Mouse (Mus musculus) hindbrain, embryonic 13.5 days (tissue): ENCODE data around the gene Cyren. TPM values are rescaled to one million over a fixed set of nuclear protein-coding genes. Genes with fewer than 3 reads are reported as not detected.

Experiments used
- ATAC-seq: fragments of 200-750 bp; cut with Nextera tagmentation; 2 replicates; pipeline ENCODE4 v1.8.0; 2017; ENCODE audit warnings: moderate TSS enrichment; ENCODE audit not compliant: low FRiP score
- H3K27ac ChIP-seq: fragments of 300-500 bp; sonication (generic); 2 replicates; pipeline ENCODE4 v1.5.1; 2015; ENCODE audit warnings: inconsistent platforms, mild to moderate bottlenecking, moderate library complexity
- H3K27me3 ChIP-seq: fragments of 300-500 bp; sonication (generic); 2 replicates; pipeline ENCODE4 v1.6.1; 2015; ENCODE audit warnings: mild to moderate bottlenecking, inconsistent platforms
- H3K36me3 ChIP-seq: fragments of 300-500 bp; sonication (generic); 2 replicates; pipeline ENCODE4 v1.6.1; 2015; ENCODE audit warnings: mild to moderate bottlenecking, inconsistent platforms
- H3K4me1 ChIP-seq: fragments of 300-500 bp; sonication (generic); replicated peaks from 2 replicates; pipeline ENCODE4 v1.6.1; 2015; ENCODE audit warnings: inconsistent platforms
- H3K4me2 ChIP-seq: fragments of 300-500 bp; sonication (generic); 2 replicates; pipeline ENCODE4 v1.6.1; 2015; ENCODE audit warnings: inconsistent platforms, mild to moderate bottlenecking, moderate library complexity
- H3K4me3 ChIP-seq: fragments of 300-500 bp; sonication (generic); 2 replicates; pipeline ENCODE4 v1.5.1; 2015; ENCODE audit warnings: mild to moderate bottlenecking, inconsistent platforms
- H3K9ac ChIP-seq: fragments of 300-500 bp; sonication (generic); 2 replicates; pipeline ENCODE4 v1.6.1; 2015; ENCODE audit warnings: mild to moderate bottlenecking, inconsistent platforms
- H3K9me3 ChIP-seq: fragments of 300-500 bp; sonication (generic); 2 replicates; pipeline ENCODE4 v1.6.1; 2016; ENCODE audit warnings: inconsistent platforms
- WGBS: fragments of 180-500 bp; shearing (Covaris S2); methylation state at CpG from one replicate; pipeline ENCODE4 v1.1.7; 2015; 5-methylcytosine and 5-hydroxymethylcytosine counted together
- polyA plus RNA-seq: library from polyadenylated mRNA; unstranded; fragments of >200 nt; fragmentation: Nextera tagmentation; extraction: Ambion mirVana; gene quantifications from 2 replicates; pipeline ENCODE4 v1.2.1, GENCODE M21; 2015

Cyren gene
- 10.1 and 11.2 TPM in 2 replicates for polyA plus RNA-seq

DNA sequence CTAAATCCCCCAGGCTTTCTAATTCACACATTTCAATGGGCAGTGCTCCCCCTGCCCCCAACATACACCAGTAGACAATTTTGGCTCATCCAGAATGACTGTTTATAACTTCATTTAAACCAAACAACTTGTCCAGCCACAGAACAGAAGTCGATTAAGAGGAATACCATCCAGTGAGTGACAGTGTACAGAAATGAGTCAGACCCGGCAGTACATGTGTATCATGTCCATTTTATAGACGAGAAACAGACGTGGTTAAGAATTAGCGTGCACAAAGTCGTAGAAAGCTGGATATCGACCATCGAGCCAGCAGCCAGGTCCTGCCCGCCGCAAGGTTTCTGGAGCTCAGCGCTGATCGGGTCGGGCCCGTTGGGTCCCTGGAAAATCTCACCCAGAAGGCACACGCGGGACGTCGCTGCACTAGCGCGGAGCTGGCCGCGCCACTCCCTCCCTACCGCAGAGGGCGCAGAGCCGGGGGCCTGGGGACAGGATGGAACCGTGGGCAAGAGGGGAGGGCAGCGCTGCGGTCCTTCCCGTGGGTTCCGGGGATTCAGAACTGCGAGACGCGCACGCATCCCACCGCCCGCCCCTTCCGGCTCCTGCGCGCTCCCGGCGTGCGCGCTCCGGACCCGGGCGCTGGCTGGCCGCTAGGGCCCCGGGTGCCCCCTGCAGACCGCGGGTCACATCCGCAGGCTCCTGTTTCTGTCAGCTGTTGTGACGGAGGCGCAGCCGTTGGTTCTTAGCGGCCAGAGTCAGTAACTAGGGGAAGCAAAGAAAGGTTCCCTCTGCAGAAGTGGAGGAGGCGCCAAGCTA is at the start of gene Cyren:
Cyren (minus strand) TSS at position 552 of the 813 bp plus-strand sequence.
- H3K4me3 ChIP-seq = peak within 1 kb of the TSS; percentile 60
- peak within 1 kb of the TSS; percentile 90 for H3K27ac ChIP-seq
- H3K4me2 ChIP-seq = peak within 1 kb of the TSS; percentile 71
- peak within 1 kb of the TSS; percentile 83 for H3K9ac ChIP-seq
- peaks cover 29% of the 10 kb centered on the region for H3K4me1 ChIP-seq
- WGBS = under 1% methylated on average over 54 of the region's 56 CpGs
- peak; percentile 92 for ATAC-seq
- no peaks in the 10 kb centered on the region for H3K9me3 ChIP-seq
- H3K36me3 ChIP-seq = peaks cover 21% of the 10 kb centered on the region
- H3K27me3 ChIP-seq = no peaks in the 10 kb centered on the region

DNA sequence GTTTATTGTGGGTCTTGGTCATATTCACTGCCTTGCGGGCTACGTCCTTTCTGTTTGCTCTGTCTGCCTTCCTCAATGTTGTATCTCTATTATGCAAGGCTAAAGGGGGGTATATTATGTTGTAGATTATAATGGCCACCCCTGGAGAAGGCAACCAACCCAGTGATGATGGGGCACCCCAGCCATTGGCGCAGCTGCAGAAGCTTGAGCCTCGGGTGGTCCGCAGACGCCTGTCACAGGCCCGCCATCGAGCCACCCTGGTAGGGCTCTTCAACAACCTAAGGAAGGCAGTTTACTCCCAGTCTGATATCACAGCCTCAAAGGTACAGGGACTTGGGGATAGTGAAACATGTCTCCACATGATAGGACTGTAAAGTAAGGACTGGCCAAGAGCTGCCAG is 49.7 kb upstream of the Cyren start:
- Histone ChIP-seq H3K9me3 (no peaks in the 10 kb centered on the region), H3K27ac (no peak overlapping the region), H3K36me3 (no peaks in the 10 kb centered on the region), H3K9ac (no peak overlapping the region), H3K4me2 (no peak overlapping the region), H3K4me1 (no peaks in the 10 kb centered on the region), H3K4me3 (no peak overlapping the region), H3K27me3 (no peaks in the 10 kb centered on the region)
- no peak for ATAC-seq
- 93% methylated on average over 8 of the region's 8 CpGs for WGBS

DNA sequence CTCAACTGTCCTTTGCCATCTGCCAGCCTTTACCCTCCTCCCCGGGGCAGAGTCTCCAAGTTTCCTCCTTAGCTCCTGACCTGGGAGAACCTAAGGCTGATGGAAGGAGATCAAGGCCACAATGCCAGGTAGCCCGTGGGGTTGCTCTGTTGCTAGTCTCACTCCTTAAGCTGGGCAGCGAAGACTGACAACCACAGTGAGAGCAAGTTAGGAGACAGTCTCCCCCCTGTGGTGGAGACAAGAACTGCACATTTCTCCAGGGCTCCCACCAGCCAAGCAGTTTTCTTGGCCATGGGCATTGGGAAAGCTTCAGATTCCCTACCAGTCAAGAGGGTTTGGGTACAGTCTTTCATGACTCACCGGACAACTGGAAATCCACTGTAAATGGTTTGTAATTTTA is 49.3 kb upstream of the Cyren start:
- WGBS = 38% methylated on average over 4 of the region's 4 CpGs
- Histone ChIP-seq H3K9ac (no peak overlapping the region), H3K9me3 (no peaks in the 10 kb centered on the region), H3K27ac (no peak overlapping the region), H3K4me3 (no peak overlapping the region), H3K27me3 (no peaks in the 10 kb centered on the region), H3K4me1 (no peaks in the 10 kb centered on the region), H3K36me3 (no peaks in the 10 kb centered on the region), H3K4me2 (no peak overlapping the region)
- no peak for ATAC-seq

DNA sequence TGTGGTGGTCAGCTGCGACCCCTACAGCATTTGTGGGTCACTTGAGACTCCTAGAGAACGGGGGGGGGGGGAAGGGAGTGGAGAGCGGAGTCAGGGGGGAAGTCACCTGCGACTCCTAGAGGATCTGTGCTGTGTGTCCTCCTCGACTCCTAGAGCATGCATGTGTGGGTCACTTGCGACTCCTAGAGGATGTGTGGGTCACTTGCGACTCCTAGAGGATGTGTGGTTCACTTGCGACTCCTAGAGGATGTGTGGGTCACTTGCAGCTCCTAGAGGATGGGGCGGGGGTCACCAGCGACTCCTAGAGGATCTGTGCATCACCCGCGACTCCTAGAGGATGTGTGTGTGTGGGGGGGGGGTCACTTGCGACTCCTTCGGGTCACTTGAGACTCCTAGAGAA is 44.1 kb upstream of the Cyren start:
- ATAC-seq = no peak
- WGBS = 64% methylated on average over 14 of the region's 14 CpGs

DNA sequence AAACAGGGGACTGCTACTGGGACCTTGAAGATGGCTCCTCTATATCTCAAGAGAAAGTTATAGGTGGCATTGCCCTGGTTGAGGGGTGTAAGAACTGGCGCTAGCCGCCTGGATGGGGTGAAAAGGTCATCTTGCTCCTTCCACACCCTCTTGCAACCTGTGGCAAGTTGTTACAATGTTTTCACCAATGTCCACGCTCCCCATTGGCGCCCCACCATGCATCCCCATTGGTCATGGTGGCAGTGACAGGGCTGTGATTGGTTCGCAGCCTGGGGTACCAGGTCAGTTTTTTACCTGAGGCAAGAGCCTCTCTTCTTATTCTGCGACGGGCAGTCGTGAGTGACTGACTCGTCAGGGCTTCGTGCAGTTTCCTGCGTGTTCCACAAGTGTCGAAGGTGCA is 42.8 kb upstream of the Cyren start:
- no peak overlapping the region for H3K27ac ChIP-seq
- ATAC-seq = no peak
- no peak overlapping the region for H3K4me2 ChIP-seq
- H3K36me3 ChIP-seq = no peaks in the 10 kb centered on the region
- no peaks in the 10 kb centered on the region for H3K9me3 ChIP-seq
- no peak overlapping the region for H3K9ac ChIP-seq
- WGBS = 93% methylated on average over 12 of the region's 12 CpGs
- H3K4me1 ChIP-seq = no peaks in the 10 kb centered on the region
- no peaks in the 10 kb centered on the region for H3K27me3 ChIP-seq
- H3K4me3 ChIP-seq = no peak overlapping the region

More for the DNA sequence above, 44.1 kb upstream of the Cyren start:
- H3K4me2 ChIP-seq = no peak overlapping the region
- no peaks in the 10 kb centered on the region for H3K4me1 ChIP-seq
- no peaks in the 10 kb centered on the region for H3K27me3 ChIP-seq
- no peak overlapping the region for H3K4me3 ChIP-seq
- H3K36me3 ChIP-seq = no peaks in the 10 kb centered on the region
- no peak overlapping the region for H3K9ac ChIP-seq
- no peak overlapping the region for H3K27ac ChIP-seq
- no peaks in the 10 kb centered on the region for H3K9me3 ChIP-seq

DNA sequence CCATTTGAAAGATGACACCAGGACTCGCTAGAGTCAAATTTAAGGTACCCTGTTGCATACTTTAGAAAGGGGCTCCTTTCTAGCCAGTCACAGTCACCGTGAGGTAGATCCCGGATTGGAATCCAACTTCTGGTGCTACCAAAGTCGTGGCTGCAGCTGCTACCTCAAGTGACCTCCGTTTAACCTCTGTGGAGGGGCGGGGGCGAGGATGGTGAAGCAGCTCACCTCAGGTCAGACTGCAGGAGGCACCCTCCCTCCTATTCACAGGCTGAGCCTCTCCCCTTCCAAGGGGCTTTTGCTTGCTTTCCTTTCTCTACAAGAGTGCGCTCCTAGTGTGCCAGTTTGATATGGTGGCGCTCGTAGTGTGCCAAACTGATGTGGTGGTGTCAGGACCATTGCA is 42.1 kb upstream of the Cyren start, which contains the start of gene Stra8:
Stra8 (plus strand) TSS at position 208 of the 400 bp plus-strand sequence.
- 43% methylated on average over 10 of the region's 10 CpGs for WGBS
- no peak within 1 kb of the TSS for H3K4me3 ChIP-seq
- no peaks in the 10 kb centered on the region for H3K4me1 ChIP-seq
- H3K27ac ChIP-seq = no peak within 1 kb of the TSS
- no peak within 1 kb of the TSS for H3K9ac ChIP-seq
- H3K9me3 ChIP-seq = no peaks in the 10 kb centered on the region
- H3K4me2 ChIP-seq = no peak within 1 kb of the TSS
- no peaks in the 10 kb centered on the region for H3K36me3 ChIP-seq
- no peaks in the 10 kb centered on the region for H3K27me3 ChIP-seq
- no peak for ATAC-seq

DNA sequence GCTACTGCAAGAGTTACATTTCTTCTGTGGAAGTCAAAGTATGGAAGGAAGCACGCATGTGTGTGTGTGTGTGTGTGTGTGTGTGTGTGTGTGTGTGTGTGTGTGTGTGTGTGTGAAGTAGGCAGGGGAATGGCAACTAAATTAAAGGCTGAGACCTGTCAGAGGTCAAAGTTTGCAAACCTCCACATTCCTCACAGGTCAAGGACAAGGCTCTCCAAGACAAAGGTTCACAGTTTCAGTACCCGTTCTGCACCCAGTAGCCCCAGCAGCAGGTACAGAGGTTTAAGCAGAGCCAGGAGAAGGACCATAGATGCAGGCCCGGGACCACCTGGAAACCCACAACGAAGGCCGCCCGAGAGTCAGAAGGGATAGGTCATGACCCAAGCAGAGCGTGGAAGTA is 41.3 kb upstream of the Cyren start:
- H3K4me1 ChIP-seq = no peaks in the 10 kb centered on the region
- H3K4me3 ChIP-seq = no peak overlapping the region
- ATAC-seq = no peak
- no peaks in the 10 kb centered on the region for H3K27me3 ChIP-seq
- H3K9me3 ChIP-seq = no peaks in the 10 kb centered on the region
- H3K9ac ChIP-seq = no peak overlapping the region
- WGBS = 88% methylated on average over 7 of the region's 7 CpGs
- no peaks in the 10 kb centered on the region for H3K36me3 ChIP-seq
- H3K27ac ChIP-seq = no peak overlapping the region
- H3K4me2 ChIP-seq = no peak overlapping the region

DNA sequence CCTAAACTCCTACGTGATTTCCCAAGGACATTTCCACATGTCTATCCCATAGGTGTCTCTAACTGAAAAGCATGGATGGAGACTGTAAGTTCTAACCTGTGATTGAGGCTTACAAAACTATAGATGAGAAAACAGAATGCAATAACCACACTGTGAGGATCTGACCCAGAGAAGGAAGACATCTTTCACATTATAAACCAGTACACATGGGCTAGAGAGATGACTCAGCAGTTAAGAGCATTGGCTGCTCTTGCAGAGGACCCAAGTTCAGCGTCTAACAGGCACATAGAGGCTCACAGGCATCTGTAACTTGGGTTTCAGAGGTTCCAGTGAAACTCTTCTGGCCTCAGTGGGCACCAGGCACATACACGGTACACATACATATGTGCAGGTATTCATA is 36.6 kb upstream of the Cyren start:
- H3K4me1 ChIP-seq = peaks cover 7% of the 10 kb centered on the region
- H3K36me3 ChIP-seq = no peaks in the 10 kb centered on the region
- H3K9ac ChIP-seq = no peak overlapping the region
- no peak overlapping the region for H3K4me3 ChIP-seq
- no peaks in the 10 kb centered on the region for H3K9me3 ChIP-seq
- H3K4me2 ChIP-seq = no peak overlapping the region
- ATAC-seq = no peak
- H3K27me3 ChIP-seq = no peaks in the 10 kb centered on the region
- no peak overlapping the region for H3K27ac ChIP-seq
- whole genome bisulfite sequencing = 92% methylated on average over 3 of the region's 3 CpGs

DNA sequence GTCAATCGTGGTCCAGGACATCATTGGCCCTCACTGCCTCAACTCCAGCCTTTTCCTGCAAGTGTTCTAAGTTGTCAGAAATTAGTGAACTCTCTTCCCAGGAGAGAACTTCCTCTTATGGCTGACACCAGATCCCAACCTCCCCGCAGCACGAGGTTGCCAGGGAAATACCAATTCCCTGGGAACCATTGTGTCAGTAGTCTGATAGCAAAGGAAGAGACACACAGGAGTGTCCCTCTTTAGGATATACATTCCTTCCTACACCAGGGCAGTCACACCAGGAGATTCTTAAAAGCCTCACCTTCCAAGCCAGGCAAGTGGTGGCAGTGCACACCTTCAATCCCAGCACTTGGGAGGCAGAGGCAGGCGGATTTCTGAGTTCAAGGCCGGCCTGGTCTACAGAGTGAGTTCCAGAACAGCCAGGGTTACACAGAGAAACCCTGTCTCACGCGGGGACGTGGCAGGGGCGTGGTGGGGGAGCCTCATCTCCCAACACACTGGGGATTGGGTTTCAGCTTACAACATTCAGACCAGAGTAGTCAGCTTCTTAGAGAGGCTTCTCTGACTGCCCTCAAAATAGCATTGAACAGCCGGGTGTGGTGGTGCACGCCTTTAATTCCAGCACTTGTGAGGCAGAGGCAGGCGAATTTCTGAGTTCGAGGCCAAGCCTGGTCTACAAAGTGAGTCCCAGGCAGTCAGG is 35.6 kb upstream of the Cyren start:
- ATAC-seq = no peak
- H3K9ac ChIP-seq = no peak overlapping the region
- H3K27ac ChIP-seq = no peak overlapping the region
- H3K4me1 ChIP-seq = peaks cover 16% of the 10 kb centered on the region
- H3K9me3 ChIP-seq = no peaks in the 10 kb centered on the region
- WGBS = 90% methylated on average over 13 of the region's 13 CpGs
- 0 out of 2 replicates have a peak, but pooled peaks cover 4% of the 10 kb centered on the region for H3K36me3 ChIP-seq
- H3K4me2 ChIP-seq = no peak overlapping the region
- H3K4me3 ChIP-seq = no peak overlapping the region
- no peaks in the 10 kb centered on the region for H3K27me3 ChIP-seq

DNA sequence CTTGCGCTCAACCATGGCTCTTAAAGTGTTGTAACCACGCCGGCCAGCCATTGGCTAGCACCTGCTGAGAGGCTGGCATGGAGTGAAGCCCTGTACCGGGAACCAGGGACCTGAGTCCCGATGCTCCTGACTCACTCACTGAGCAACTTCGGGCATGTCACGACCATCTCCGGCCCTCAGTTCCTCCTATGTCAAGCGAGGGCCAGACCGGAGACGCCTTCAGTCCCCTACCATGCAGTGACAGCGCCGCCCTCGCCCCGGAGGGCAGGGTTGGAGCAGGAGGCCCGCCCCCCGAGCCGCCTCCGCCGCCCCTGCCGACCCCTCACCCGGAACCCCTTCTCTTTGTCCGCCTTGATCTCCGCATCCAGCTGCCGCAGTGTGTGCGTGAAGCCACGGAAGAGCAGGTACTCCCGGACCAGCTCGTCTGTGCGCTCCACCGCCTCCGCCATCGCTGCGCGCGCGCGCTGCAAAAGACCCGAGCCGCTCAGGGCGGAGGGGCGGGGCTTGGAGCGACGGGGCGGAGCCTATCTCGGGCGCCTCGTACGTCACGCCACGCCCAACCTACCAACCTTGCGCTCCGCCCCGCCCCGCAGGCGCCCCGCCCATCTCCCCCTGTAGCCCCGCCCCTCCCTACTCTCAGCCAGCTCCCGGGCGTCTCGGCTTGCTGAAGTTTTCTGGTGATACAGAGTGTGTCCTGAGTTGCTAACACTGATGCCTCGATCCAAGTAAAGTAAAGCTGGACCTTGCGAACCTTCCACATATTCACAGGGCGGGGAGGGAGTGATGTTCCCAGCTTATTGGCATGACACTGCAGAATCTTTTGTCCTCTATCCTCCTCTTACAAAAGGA is 32.7 kb upstream of the Cyren start, which contains the start of gene Wdr91:
Wdr91 (minus strand) TSS at position 506 of the 849 bp plus-strand sequence.
- peak within 1 kb of the TSS; percentile 90 for H3K27ac ChIP-seq
- no peaks in the 10 kb centered on the region for H3K9me3 ChIP-seq
- peaks cover 28% of the 10 kb centered on the region for H3K36me3 ChIP-seq
- no peaks in the 10 kb centered on the region for H3K27me3 ChIP-seq
- WGBS = under 1% methylated on average over 55 of the region's 64 CpGs
- peak; percentile 94 for ATAC-seq
- peak within 1 kb of the TSS; percentile 82 for H3K9ac ChIP-seq
- H3K4me2 ChIP-seq = peak within 1 kb of the TSS; percentile 72
- peaks cover 19% of the 10 kb centered on the region for H3K4me1 ChIP-seq
- peak within 1 kb of the TSS; percentile 73 for H3K4me3 ChIP-seq

DNA sequence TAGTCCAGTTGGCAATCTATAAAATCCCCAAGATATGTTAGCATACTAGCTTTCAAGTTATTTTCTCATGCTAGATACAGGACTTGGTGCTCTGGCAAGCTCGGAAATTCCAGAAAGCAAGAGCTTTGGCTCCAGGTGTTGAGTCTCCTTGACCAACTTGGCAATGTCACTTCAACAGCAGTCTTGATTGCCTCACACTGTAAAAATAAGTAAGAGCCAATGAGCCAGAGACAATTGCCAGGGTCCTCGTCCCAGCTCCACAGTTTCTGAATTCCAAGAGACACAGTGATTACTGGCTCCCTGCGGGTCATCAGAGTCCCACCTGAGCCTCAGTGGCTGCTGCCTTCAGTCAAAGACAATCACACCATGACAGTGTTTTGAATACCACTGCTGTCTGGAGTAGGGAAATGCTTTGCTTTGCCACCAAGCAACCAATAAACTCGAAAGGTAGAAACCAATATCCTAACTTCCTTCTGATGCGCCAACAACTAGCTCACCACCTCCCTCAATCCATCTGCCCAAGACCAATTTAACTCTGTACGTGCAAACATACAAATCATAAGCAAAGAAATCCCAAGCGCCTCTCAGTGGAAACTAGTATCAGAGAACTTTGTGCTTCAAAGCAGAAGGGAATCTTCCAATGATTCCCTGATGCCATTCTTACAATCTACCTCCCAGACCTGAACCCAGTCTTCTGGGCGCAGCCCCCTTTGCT is 31.9 kb upstream of the Cyren start:
- Histone ChIP-seq H3K27me3 (no peaks in the 10 kb centered on the region), H3K4me2 (peak overlapping the region; percentile 72), H3K36me3 (peaks cover 36% of the 10 kb centered on the region), H3K4me3 (peak overlapping the region; percentile 73), H3K9me3 (no peaks in the 10 kb centered on the region), H3K4me1 (peaks cover 19% of the 10 kb centered on the region), H3K27ac (peak overlapping the region; percentile 90), H3K9ac (peak overlapping the region; percentile 82)
- WGBS = 54% methylated on average over 8 of the region's 8 CpGs
- no peak for ATAC-seq
